Comparison of ENCODE assay signal across 8 mouse cellular contexts in genomic region chr8:4324983-4325750, GRCm38 (mm10). TPM values are rescaled to one million over a fixed set of nuclear protein-coding genes. Genes with fewer than 3 reads are reported as not detected.
DNase-seq lines count a peak whose midpoint lies in the region; ATAC-seq lines count a peak whose summit lies in the region.

Gene Ccl25, plus strand, starts transcription at chr8:4325210.
Gene Elavl1, minus strand, starts transcription at chr8:4325413.

- DNase-seq in adipocyte (ENCODE audit: low spot score) = peak; percentile 98
- peak; percentile 99 for DNase-seq in embryo, embryonic 10 days (ENCODE audit: low spot score)
- peak; percentile 98 for DNase-seq in gastrocnemius, postnatal 10 days
- peak; percentile 98 for DNase-seq in induced T-regulatory cell, adult 2 months (ENCODE audit: low read depth)
- peak; percentile 91 to 98 for DNase-seq in left cerebral cortex, adult 9 months (ENCODE audit: low spot score in 2 of 2)
- DNase-seq in right cerebral cortex, postnatal 14 days = peak; percentile 99
- peak; percentile 96 for DNase-seq in urinary bladder, postnatal 36 days (ENCODE audit: low spot score in 2 of 2)

- peak; percentile 86 for ATAC-seq in megakaryocyte progenitor cell, adult 5-6 weeks (replicated peaks; ENCODE audit: poor library complexity)

RNA-seq across cellular contexts. Expression of gene Ccl25, which starts in this region (rescaled TPM):
- total RNA-seq in gastrocnemius, postnatal 10 days (2021) = 1 to 10 TPM; 8.0 to 8.3 TPM
- total RNA-seq in megakaryocyte progenitor cell, adult 5-6 weeks (2015) = 20.5 and 20.6 TPM in 2 replicates
- 4.6 and 13.4 TPM in 2 replicates for total RNA-seq in megakaryocyte progenitor cell, adult 5-6 weeks (2017)

RNA-seq across cellular contexts. Expression of gene Elavl1, which starts in this region (rescaled TPM):
- total RNA-seq in gastrocnemius, postnatal 10 days (2021) = 10 to 100 TPM; 50.1 to 55.0 TPM
- 134 and 150 TPM in 2 replicates for total RNA-seq in megakaryocyte progenitor cell, adult 5-6 weeks (2015)
- 74.7 and 80.8 TPM in 2 replicates for total RNA-seq in megakaryocyte progenitor cell, adult 5-6 weeks (2017)

Comparison
In these comparisons a context has a peak if more than half of its experiments do, and no peak if none do; other contexts are left out.
1. Peak in every context shown above with its lines: DNase-seq and ATAC-seq.